Mouse (Mus musculus) mesoderm, embryonic 11.5 days (tissue): ENCODE measurements around the gene Pknox2.
A peak's percentile ranks its signal among the peaks of the same experiment; 100 is the strongest.

Source experiments
- DNase-seq: peaks from one replicate; pipeline ENCODE4 v3.0.0-alpha.2; 2012; ENCODE audit warnings: low read depth, low spot score

The Pknox2 gene

DNA sequence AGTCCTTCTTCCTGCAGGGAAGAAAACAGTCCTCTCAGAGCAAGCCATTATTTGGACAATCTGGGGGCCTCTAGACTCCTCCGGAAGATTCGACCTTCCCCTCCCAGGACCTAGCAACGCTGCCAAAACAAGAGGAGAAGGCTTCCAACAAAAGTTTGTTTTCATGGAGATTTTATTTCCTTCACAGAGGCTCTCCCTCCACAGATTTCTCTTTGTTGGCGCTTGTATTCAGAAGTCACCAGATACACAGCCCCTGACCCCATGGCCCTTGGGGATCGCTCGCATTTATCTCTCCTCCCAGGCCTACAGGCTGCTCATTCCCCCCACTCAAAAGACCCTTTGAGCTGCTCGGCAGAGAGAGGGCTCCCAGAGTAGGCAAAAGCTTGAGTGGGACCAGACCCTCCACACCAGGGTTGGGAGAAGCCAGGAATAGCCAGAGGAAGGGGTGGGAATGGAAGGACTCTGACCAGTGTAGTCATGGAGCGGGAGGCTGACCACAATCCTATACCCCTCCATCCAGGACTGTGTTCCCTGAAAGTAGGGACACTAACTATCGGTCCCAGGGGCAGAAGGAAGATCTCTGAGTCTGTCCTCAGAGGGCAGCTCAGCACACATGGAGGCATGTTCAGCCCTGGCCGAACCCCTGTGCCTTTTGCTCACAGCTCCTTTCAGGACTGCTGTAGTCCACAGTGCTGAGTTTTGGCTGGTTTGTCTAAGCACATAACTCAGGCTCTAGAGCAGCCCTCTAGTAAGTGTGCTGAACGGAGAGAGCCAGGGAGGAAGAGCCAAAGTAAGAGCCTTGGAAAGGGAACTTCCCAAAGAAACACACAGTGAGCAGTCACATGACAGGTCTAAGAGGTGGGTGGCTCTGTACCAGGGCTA lies 45.9 kb downstream of the Pknox2 start:
- DNase-seq, result no peak

DNA sequence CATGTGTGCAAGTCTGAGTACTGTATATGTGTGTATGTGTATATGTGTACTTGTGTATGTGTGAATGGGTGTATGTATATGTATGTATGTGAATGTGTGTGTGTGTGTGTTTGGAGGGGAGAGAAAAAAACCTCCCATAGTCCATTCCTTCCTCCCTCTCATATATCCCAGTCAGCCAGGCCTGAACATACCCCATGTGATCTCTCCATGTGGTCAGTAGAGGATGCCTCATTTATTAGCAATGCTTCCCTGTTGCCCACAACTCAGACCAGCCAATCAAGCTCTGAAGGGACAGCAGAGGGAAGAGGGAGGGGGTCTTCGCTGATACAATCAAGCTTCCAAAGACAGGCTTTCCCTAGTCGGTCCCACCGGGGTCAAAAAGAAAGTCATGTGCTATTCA lies 47.6 kb downstream of the Pknox2 start:
- DNase-seq, result no peak

DNA sequence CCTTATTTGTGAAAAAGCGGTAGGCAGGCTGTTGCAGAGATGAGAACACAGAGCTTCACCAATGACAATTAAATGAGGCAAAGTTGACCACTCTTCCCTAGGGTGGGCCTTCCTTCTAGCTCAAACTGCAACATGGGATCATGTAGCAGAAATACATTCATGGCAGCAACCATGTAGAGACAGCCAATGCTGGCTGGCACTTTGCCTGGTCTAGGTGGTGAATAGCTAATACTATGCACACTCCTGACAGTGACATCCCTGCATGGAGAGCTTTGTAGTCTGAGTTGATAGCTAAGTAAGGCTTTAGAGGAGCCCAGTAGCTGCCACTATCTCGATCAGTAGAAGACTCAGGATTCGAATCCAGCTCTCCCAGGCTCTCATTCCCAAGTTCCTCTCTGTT lies 48.6 kb downstream of the Pknox2 start:
- DNase-seq, result no peak

DNA sequence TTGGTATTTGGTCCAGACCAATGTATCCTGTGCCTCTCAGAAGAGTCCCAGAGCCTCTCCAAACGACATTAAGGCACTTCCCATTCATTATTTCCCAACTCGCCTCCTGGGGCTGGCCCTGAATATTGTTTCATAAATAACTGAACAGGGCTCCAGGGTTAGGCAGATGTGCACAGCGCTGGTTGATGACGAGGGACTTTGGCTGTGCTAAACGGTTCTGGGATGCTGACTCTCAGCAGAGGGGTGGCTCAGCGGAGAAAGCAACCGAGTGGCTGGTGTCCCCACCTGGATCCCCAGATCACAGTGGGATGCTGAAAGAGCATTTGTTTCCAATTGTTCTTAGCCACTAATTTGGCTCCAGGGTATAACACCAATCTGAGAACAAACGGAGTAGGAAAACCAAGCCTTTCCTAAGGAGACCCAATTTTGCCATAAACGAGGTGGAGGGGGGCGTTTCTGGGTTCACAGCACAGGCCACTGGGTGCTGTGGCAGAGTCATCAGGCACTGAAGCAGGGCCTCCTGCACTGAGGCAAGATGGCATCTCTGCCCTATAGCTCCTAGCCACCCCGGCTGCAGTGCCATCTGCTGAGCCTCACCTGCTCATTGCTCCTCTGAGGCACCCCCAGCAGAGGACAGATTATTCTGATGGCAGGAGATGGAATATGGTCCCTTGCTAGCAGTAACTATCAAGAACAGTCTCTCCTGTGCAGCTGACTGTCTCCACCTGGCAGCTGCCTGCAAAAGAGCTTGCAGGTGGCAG lies 52.8 kb downstream of the Pknox2 start:
- DNase-seq, result peak; percentile 26

- peak; percentile 93 for DNase-seq
Observed at GRCm38 (mm10) chr9:37093086-37093485, 54.1 kb downstream of the Pknox2 start.

DNA sequence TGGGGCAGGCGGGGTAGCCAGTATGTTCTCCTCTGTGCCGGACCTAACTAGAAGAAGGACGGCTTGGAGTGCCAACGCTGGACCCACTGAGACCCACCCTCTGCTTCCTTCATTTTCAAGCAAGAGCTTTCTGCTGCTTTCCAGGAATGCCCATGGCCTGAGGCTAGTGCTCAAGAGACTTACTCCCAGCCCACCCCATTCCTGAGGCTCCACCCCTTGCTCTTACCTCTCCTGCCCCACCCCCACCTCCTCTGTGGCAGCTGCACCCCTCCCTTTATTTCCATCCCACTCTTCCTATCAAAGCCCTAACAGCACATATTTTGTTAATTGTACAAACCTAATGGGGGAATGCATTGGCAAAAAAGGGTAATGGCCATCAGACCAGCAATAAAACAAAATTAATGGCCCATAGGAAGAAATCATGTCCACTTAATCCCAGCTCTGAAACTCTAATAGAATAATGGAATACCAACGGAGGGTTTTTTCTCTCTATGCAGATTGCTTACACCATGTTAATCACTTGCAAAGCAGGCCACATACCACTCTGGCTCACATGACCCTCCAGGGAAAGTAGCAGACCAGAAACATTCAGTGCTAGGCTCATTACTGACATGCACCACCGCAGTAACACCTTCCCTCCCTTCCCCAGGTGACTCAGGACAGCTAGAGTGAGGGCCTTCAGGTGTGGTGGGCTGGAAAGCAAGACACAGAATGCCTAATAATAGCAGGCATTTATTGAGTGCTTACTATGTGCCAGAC lies 57.1 kb downstream of the Pknox2 start:
- DNase-seq, result peak; percentile 34

DNA sequence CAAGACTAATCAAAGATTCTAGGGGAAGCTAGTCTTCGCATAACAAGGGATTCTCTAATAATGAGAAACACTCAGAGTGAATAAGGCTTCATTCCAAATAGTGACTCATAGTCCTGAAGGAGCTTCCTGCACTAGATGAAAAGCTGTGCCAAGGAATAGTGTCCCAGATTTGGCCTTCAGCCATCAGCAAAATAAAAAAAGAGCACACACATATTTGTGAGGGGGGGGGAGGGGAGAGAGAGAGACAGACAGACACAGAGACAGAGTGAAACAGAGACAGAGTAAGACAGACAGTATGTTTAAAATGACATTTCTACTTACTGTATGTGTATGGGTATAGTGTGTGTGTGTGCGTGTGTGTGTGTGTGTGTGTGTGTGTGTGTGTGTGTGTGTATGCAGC lies 61.8 kb downstream of the Pknox2 start:
- no peak for DNase-seq

DNA sequence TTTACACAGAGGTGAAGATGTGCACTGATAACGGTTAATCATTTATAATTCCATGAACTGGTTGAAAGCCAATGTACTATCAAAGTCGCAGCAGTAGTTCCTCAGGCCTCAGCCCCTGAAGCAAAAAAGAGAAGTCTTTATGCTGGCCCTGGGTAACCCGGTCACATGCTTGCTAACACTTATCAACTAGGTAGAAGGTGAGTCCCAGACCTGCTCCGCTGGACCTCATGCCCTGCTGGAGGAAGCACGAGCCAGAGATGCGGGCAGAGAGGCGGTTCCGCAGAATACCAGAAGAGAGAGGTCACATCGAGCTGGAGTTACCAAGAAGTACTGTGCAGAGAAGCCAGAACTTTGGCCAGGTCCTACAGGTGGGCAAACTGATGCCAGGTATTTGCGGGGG lies 65.0 kb downstream of the Pknox2 start:
- DNase-seq, result no peak

DNA sequence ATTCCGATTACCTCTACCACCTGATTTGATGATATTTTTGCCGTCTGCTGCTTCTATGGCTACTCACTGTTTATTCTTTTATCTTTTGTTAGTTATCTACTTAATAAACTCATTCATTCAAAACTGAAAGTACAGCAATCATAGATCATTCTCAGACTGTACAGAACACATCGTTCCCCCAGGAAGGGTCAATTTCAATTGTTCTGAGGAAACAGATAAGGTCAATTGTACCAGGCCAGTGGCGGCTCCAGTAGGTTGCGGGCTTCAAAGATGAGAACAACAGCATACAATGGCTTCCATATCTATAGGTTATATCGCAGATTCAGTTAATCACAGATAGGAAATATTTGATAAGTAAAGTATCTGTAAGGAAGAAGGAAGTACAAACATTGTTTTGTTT lies 66.9 kb downstream of the Pknox2 start:
- no peak for DNase-seq

DNA sequence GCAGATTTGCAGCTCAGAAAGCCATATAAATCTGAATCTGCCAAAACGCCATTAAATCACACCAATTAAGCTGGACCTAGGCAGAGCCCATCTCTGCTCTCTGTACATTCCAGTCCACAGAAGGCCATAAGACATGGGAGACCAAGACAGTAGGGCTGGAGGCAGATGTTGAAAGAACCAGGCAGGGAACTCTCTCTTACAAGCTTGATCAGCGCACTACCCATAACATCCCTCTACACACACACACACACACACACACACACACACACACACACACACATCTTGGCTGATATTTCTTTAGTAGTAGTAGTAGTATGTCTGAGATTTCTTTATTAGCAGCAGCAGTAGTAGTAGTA lies 70.2 kb downstream of the Pknox2 start:
- DNase-seq, result peak; percentile 31

DNA sequence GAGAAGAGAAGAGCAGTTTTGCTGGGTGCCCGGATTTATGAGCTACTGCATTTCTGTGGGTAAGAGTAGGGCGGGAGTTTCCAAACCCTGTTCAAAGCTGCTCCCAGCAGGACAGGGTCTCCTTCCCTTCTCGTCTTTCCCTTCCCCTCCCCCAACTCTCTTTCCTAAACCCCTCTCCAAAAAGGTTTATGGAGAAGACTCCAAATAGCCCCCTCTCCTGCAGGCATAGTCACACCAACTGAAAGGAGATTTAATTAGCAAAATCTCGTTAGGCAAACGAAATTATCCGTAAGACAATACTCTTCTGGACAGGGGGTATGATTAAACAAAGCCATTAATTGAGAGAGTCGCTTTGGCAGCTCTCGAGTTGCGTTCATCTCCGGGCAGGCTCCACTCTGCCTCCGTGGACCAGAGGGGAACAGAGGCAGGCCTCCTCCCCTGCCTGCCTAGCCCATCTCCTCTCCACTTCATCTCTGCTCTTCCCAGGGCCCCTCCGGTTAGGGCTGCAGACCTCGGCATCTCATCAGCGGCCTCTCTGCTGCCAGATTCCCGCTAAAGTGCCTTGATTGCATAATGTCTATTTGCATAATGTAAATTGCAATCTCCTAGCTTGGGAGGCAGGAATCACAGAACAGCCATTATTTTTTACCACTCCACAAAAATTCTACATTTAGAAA lies 70.7 kb downstream of the Pknox2 start:
- no peak for DNase-seq

GRCm38 (mm10) chr9:37075903-37076302 lies 71.3 kb downstream of the Pknox2 start:
- no peak for DNase-seq

DNA sequence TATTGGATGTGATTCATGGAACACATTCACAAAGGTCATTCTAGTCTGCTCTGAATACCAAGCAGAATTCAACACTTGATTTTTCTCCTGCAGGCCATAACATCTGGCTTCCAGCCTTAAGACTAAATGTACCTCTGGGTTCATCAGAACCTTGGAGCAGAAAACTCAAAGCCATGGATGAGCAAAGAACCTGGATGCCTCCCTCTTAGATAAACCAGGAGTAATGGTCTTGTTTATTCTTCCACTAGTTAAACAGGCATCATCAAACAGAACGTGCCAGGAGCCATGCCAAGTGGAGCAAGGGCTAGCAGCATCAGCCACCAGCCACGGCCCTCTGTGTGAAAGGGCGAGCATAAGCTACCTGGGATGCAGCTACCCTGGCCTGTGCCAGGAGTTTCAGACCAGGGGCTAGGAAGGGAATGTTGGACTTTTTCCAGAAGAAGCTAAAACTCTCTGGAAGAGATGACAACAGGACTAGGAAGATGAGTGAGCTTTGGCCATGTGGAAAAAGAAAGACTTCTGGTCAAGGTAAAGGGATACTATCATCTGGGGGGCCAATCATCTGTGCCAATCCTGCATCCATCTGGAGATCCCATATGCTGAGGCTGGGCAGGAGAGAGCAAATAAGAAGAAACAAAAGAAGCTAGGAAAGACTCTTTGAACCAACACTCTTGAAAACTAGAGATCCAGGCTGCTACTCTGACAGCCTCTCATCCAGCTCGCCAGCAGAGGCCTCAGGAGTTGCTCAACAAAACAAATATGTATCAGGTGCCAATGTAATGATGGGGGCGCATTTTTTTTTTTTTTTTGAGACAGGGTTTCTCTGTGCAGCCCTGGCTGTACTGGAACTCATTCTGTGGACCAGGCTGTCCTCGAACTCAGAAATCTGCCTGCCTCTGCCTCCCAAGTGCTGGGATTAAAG lies 77.6 kb downstream of the Pknox2 start:
- no peak for DNase-seq

DNA sequence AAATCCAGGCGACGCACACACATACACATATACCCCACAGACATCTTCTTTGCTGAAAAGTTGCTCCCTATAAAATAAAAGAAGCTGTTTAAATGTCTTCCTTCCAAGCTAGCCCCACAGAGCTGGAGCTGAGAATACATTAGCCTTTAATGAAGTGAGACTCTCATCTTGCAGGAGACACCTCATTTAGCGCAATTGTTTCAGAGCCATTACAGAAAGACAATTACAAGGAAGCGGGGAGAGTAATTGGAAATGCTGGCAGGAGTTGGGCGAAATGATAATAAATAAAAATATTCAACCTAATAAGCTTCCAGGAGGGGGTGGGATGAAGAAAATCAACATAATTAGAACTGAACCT lies 79.8 kb downstream of the Pknox2 start:
- no peak for DNase-seq

DNA sequence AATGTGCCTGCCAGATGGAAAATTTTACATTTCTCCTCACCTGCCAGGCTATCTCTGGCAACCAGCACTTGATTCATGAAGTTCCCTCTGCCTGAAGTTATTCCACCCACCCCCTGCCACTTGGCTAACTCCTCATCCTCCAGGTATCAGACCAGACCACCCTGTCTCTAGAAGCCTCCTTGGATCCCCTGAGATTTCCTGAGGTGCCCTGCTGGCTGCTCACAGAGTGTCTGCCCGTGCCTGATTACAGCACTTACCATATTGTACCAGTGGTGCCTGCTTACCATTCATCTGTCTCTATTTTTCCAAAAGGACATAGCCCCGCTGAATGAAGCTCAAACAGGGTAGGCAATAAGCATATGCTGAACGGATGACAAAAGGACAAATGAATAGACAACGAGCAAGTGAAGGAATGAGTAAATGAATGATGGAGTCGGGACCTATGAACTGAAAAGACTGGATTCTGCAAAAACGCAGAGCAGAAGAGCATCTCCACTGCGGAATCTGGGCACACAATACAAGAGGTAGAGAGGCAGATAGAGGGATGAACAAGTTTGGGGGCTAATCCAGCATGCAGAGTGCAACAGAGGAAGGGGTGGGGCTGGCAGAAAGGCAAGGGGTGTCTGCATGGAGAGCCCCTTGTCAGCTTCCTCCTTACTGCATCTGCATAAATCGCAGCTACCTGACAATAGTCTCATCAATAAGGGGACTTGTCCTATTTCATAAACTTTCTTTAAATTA lies 80.3 kb downstream of the Pknox2 start:
- DNase-seq, result no peak

- DNase-seq, result no peak
Observed at GRCm38 (mm10) chr9:37061627-37062026, 85.6 kb downstream of the Pknox2 start.

DNA sequence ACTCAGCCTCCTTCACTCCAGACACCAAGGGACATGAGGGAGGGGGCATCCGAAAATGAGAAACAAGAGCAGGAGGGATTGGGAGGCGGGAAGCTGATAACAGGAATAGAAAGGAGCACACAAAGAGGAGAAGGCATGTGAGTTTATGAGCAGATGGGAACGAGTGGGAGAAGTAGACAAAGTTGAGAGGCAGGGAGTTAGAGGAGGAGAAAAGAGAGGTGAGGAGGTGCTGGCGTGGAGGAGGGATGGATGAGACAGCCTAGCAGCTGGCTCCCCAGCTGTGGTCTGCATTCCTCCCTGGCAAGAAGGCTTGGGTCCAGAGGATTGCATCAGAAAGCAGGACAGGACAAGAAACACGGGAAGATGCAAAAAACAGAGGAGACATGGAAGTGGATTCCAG lies 92.5 kb downstream of the Pknox2 start:
- DNase-seq, result peak; percentile 66

GRCm38 (mm10) chr9:37053601-37054512 lies 93.3 kb downstream of the Pknox2 start:
- peak; percentile 97 for DNase-seq

DNA sequence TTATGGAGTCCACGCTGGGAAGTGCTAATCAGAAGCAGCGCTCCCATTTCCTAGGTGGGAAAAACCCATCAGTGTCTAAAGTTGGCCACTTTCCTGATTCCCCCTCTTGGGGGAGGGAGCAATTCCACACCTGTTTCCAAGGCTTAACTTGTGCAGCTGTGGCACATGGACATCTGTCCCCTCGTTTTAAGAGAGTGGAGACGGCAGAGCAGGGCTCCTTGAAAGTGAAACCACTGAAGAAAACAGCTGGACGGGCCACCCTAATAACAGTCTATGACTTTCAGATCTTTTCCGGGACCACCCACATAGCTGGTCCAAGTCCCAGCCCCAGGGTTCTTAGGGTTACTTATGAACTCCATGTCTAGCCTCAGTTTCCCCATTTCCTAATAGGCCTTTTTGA lies 94.2 kb downstream of the Pknox2 start:
- no peak for DNase-seq
